Mouse (Mus musculus): ENCODE data around the gene Col27a1. TPM values are rescaled to one million over a fixed set of nuclear protein-coding genes. Genes with fewer than 3 reads are reported as not detected.

The Col27a1 gene
- polyA plus RNA-seq, 1 experiment: 11.5 TPM

DNA sequence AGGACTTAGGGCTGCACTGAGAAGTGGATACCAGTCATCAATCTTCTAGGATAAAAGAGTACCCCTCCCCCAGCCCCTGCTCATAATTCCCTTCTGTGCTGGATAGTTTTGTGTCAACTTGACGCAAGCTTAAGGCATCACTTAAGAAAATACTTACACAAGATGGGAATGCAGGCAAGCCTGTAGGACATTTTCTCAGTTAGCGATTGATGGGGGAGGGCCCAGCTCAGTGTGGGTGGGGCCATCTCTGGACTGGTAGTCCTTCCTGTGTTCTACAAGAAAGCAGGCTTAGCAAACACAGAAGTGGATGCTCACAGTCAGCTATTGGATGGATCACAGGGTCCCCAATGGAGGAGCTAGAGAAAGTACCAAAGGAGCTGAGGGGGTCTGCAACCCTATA lies 19.4 kb upstream of the Col27a1 start:
- Histone ChIP-seq H3K4me3 (replicated peaks; ENCODE audit: extremely low read depth, low read depth, low read length) (no peak overlapping the region), H3K4me1 (ENCODE audit: control insufficient read depth, insufficient read depth, low read length) (no peaks in the 10 kb centered on the region)
- 54% methylated on average over 2 of the region's 2 CpGs for WGBS
- no peak for DNase-seq
- TF ChIP-seq CTCF (IDR thresholded peaks at IDR 0.05; ENCODE audit: insufficient read depth, low read length) (no peak), POLR2A (IDR thresholded peaks at IDR 0.05; ENCODE audit: borderline replicate concordance, extremely low read depth, low read depth, low read length) (no peak)

DNA sequence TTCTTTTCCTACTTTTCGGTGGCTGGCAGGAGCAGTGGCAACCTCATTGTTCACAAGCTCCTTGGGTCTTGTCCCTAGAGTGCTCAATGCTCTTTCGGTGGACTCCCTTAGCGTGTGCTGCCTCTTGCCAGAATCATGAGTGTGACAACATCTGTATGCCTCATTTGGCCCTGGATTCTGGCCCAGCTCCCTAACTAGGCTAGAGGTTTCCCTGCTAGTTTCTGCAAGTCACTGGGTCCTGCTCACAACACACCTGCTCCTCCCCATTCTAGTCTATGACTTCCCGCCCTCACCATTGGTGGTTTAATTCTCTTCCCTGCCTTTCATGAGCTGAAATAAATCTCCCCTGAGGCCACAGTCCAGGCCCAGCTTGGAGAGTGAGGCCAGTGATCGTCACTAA lies 14.4 kb upstream of the Col27a1 start:
- Histone ChIP-seq H3K4me1 (ENCODE audit: control insufficient read depth, insufficient read depth, low read length) (no peaks in the 10 kb centered on the region), H3K4me3 (replicated peaks; ENCODE audit: extremely low read depth, low read depth, low read length) (no peak overlapping the region)
- WGBS: 78% methylated on average over 5 of the region's 5 CpGs
- no peak for TF ChIP-seq CTCF (IDR thresholded peaks at IDR 0.05; ENCODE audit: insufficient read depth, low read length)
- no peak for TF ChIP-seq POLR2A (IDR thresholded peaks at IDR 0.05; ENCODE audit: borderline replicate concordance, extremely low read depth, low read depth, low read length)
- DNase-seq: no peak

DNA sequence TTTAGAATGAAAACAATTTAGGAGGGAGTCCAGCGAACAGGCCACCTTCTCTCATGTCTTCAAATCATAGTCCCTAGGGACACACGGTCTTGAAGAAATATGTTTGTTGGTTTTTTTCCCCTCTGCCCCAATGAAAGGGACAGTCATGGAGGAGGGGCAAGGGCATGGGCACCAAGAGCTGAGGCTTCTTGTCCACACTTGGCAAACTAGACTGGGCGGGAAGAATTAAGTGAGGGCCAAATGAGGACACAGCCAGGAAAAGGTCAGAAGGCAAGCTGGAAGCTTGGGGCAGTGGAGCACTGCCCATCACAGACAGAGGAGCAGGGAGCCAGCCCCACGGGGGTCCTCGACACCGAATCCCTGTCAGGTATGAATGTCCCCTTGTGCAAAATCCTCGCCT lies 9.9 kb upstream of the Col27a1 start:
- H3K4me1 ChIP-seq (ENCODE audit: control insufficient read depth, insufficient read depth, low read length): no peaks in the 10 kb centered on the region
- no peak overlapping the region for H3K4me3 ChIP-seq (replicated peaks; ENCODE audit: extremely low read depth, low read depth, low read length)
- 78% methylated on average over 7 of the region's 7 CpGs for WGBS
- no peak for TF ChIP-seq POLR2A (IDR thresholded peaks at IDR 0.05; ENCODE audit: borderline replicate concordance, extremely low read depth, low read depth, low read length)
- TF ChIP-seq CTCF (IDR thresholded peaks at IDR 0.05; ENCODE audit: insufficient read depth, low read length): no peak
- DNase-seq: no peak

DNA sequence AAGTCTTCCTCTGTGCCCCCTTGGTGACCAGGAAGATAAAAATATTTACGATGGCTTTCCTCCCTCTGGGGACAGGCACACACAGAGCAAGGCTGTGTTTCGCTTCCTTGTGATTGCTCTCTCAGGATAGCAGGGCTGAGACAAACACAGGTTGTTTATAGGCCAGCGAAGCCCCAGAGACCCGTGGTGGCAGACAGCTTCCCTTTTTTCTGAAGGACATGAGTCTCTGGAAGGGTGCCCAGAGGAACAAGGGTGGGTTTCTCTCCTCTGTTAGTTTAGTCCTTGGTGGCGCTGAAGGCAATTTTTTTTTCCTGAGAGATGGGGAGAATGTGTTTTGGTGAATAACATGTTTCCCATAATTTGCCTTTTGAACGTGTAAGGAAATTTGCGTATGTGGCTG lies 8.2 kb upstream of the Col27a1 start:
- no peak for TF ChIP-seq CTCF (IDR thresholded peaks at IDR 0.05; ENCODE audit: insufficient read depth, low read length)
- TF ChIP-seq POLR2A (IDR thresholded peaks at IDR 0.05; ENCODE audit: borderline replicate concordance, extremely low read depth, low read depth, low read length): no peak
- no peak for DNase-seq
- 49% methylated on average over 7 of the region's 7 CpGs for WGBS
- no peaks in the 10 kb centered on the region for H3K4me1 ChIP-seq (ENCODE audit: control insufficient read depth, insufficient read depth, low read length)
- H3K4me3 ChIP-seq (replicated peaks; ENCODE audit: extremely low read depth, low read depth, low read length): no peak overlapping the region

DNA sequence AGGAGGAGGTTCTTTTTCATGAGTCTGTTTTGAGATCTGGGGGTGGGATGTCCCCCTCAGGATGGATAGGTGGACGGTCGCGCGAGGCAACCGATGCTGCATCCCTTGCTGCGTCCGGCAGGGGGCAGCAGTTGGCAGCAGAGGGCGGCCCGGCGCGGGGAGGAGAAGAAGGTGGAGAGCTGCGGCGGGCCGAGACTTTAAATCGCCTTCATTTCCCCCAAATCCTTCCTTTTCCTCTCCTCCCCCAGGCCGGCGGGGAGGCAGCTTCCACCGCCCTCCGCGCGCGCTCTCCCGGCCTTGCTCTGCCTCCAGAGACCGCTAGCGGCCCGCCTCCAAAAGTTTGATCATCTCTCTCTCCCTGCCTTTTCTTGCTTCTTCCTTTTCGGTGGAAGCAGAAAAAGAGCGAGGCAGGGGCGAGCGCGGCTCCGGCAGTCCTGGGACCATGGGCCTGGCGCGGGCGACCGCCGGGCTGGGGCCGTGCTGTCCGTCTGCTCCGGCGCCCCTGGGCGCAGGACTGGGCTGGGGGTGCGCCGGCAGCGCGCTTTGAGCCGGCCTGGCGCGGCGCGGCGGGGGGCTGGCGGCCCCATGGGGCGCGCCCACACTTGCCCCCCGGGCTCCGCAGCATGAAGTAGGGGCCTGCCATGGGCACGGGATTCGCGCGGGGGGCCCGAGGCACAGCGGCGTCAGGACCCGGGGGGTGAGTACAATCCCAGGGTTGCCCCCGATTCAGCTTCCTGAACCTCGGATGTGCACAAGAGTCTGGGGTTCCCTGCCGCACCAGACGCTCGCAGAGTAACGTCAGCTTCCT lies 1.6 kb downstream of the Col27a1 start:
- TF ChIP-seq POLR2A (IDR thresholded peaks at IDR 0.05; ENCODE audit: borderline replicate concordance, extremely low read depth, low read depth, low read length): peak; percentile 32; the same call in 1 of the 2 replicates
- peak; percentile 64 for TF ChIP-seq CTCF (IDR thresholded peaks at IDR 0.05; ENCODE audit: insufficient read depth, low read length)
- Histone ChIP-seq H3K4me3 (replicated peaks; ENCODE audit: extremely low read depth, low read depth, low read length) (peak overlapping the region; percentile 55), H3K4me1 (ENCODE audit: control insufficient read depth, insufficient read depth, low read length) (peaks cover 8% of the 10 kb centered on the region)
- DNase-seq: peak; percentile 76
- WGBS: under 1% methylated on average over 70 of the region's 71 CpGs

DNA sequence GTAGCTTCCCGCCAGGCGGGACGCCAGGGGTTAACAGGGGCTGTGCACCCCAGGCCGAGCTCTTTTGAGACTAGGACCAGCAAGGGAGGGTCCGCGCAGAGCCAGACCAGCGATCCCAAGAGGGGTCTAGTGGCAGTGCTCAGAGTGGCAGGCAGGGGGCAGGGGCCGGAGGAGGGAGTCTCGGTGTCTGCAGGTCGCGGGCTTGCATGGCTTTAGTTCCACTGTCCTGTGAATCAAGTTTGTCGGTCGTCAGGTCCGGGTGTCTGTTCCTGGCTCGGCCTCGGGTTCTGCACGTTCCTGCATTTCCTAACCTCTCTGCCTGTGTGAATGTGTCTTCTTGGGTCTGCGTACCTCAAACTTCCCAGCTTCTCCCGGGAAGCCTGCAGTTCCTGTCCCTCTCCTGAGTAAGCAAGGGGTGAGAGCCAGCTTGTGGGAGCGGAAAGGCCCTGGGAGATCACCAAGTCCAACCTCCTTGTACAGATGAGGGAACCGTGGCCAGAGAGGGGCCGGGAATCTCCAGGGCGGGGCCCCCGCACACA lies 2.3 kb downstream of the Col27a1 start:
- Histone ChIP-seq H3K4me1 (ENCODE audit: control insufficient read depth, insufficient read depth, low read length) (peaks cover 8% of the 10 kb centered on the region), H3K4me3 (replicated peaks; ENCODE audit: extremely low read depth, low read depth, low read length) (peak overlapping the region; percentile 55)
- WGBS: 3% methylated on average over 24 of the region's 24 CpGs
- DNase-seq: peak; percentile 37
- TF ChIP-seq CTCF (IDR thresholded peaks at IDR 0.05; ENCODE audit: insufficient read depth, low read length) (0 out of 2 replicates have a peak, but pooled peaks have one; percentile 0), POLR2A (IDR thresholded peaks at IDR 0.05; ENCODE audit: borderline replicate concordance, extremely low read depth, low read depth, low read length) (no peak)

DNA sequence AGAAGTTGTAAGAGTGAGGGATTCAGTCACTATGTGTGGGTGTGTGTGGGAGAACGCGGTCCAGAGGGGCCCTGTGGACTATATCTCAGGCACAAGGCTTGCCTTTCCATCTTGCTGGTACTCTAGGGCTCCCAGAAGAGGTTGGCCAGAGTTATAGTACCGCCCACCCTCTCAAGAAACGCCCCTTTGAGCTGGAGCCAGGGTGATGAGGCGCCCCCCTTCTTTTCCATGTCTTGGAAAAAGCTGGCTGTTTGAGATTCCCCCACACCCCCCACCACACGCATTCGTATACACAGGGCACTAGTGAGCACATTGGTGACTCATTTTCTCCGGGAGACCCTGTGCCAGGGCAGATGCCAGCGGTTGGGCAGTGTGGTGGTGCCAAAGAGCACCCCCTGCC lies 2.8 kb downstream of the Col27a1 start:
- WGBS: 29% methylated on average over 9 of the region's 9 CpGs
- DNase-seq: no peak
- no peak for TF ChIP-seq POLR2A (IDR thresholded peaks at IDR 0.05; ENCODE audit: borderline replicate concordance, extremely low read depth, low read depth, low read length)
- no peak for TF ChIP-seq CTCF (IDR thresholded peaks at IDR 0.05; ENCODE audit: insufficient read depth, low read length)
- H3K4me3 ChIP-seq (replicated peaks; ENCODE audit: extremely low read depth, low read depth, low read length): no peak overlapping the region
- H3K4me1 ChIP-seq (ENCODE audit: control insufficient read depth, insufficient read depth, low read length): peaks cover 8% of the 10 kb centered on the region

DNA sequence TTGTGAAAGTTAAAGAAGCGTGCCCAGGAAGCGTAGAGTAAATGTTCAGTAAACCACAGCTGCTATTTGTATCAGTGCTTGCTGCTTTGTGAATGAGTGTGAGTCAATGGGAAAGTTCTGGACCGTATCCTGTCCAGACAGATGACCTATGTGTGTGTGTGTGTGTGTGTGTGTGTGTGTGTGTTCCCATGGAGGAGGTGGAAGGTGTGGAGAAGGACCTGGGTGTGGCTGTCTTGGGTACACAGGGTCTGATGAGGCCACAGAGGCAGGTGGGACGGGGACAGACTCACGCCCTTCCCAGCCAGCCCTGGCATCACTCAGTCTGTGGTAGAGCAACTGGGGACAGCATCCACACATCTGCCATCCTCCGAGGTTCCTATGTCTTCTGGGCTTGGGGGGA lies 3.7 kb downstream of the Col27a1 start:
- no peak overlapping the region for H3K4me3 ChIP-seq (replicated peaks; ENCODE audit: extremely low read depth, low read depth, low read length)
- TF ChIP-seq POLR2A (IDR thresholded peaks at IDR 0.05; ENCODE audit: borderline replicate concordance, extremely low read depth, low read depth, low read length) (no peak), CTCF (IDR thresholded peaks at IDR 0.05; ENCODE audit: insufficient read depth, low read length) (no peak)
- DNase-seq: no peak
- WGBS: 48% methylated on average over 6 of the region's 6 CpGs
- H3K4me1 ChIP-seq (ENCODE audit: control insufficient read depth, insufficient read depth, low read length): peaks cover 8% of the 10 kb centered on the region

DNA sequence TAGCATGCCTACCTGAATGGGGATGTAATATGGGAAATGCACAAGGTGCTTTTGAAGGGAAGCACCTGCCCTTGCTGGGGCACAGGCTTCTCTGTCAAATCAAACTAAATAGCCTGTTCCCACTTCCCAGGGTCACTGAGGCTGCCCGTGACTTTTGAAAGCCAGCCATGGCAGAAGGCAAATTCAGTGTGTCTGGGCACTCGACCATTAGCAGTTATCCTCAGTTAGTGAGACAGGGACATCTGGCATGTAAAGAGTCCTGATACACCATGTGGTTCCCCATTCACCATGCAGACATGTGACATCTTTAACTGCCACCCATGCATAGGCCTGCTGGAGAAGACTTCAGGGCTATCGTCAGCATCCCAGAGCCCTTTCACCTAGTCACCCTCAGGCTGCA lies 5.3 kb downstream of the Col27a1 start:
- no peak for DNase-seq
- 89% methylated on average over 3 of the region's 3 CpGs for WGBS
- peaks cover 8% of the 10 kb centered on the region for H3K4me1 ChIP-seq (ENCODE audit: control insufficient read depth, insufficient read depth, low read length)
- no peak for TF ChIP-seq CTCF (IDR thresholded peaks at IDR 0.05; ENCODE audit: insufficient read depth, low read length)
- TF ChIP-seq POLR2A (IDR thresholded peaks at IDR 0.05; ENCODE audit: borderline replicate concordance, extremely low read depth, low read depth, low read length): no peak
- H3K4me3 ChIP-seq (replicated peaks; ENCODE audit: extremely low read depth, low read depth, low read length): no peak overlapping the region

DNA sequence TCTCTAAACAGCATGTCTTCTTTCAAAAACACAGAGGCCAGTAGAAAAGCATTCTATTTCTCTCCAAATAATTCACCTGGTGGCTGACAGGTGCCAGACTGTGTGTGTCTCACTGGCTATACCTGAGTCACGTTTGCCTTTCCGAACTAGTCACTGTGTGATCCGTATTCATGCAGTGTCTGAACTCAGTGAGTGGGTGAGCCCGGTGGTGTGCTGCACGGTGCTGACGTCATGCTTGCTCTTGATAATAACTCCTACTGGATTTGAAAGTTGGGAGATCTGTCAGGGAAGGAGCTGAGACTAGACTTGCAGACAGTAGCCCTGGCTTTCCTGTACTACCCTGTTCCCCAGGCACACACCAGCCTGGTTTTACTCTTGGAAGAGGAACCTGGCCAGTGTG lies 5.8 kb downstream of the Col27a1 start:
- Histone ChIP-seq H3K4me1 (ENCODE audit: control insufficient read depth, insufficient read depth, low read length) (peaks cover 3% of the 10 kb centered on the region; the same call in 1 of the 2 replicates), H3K4me3 (replicated peaks; ENCODE audit: extremely low read depth, low read depth, low read length) (no peak overlapping the region)
- TF ChIP-seq POLR2A (IDR thresholded peaks at IDR 0.05; ENCODE audit: borderline replicate concordance, extremely low read depth, low read depth, low read length): no peak
- TF ChIP-seq CTCF (IDR thresholded peaks at IDR 0.05; ENCODE audit: insufficient read depth, low read length): no peak
- DNase-seq: no peak
- WGBS: 72% methylated on average over 6 of the region's 6 CpGs
